ENCODE assay signal across 31 mouse cellular contexts in genomic region chrX:74008063-74008462, GRCm38 (mm10). TPM values are rescaled to one million over a fixed set of nuclear protein-coding genes. Genes with fewer than 3 reads are reported as not detected.
DNase-seq lines count a peak whose midpoint lies in the region; ATAC-seq and TF ChIP-seq lines count a peak whose summit lies in the region.
"Had no signal": no experiment of that assay in that cellular context is flagged by ENCODE, and none has a peak within 500 bp of the region (broad histone marks: within the 10 kb centered on the region; RNA-seq: fewer than 3 reads in every experiment).

No protein-coding gene starts in this region.

- no peaks in the 10 kb centered on the region for H3K36me3 ChIP-seq in kidney, postnatal 0 days (ENCODE audit: insufficient read depth, low read length)
- no peaks in the 10 kb centered on the region for H3K36me3 ChIP-seq in ES-E14 (ENCODE audit: control insufficient read depth, insufficient read depth, low read length, poor library complexity, severe bottlenecking)
- no peaks in the 10 kb centered on the region for H3K36me3 ChIP-seq in embryonic facial prominence, embryonic 10.5 days (replicated peaks)
- H3K36me3 ChIP-seq: embryonic facial prominence, embryonic 15.5 days; heart, embryonic 12.5 days; limb, embryonic 13.5 days; lung, embryonic 15.5 days; midbrain, embryonic 12.5 days; neural tube, embryonic 15.5 days had no signal

- no peaks in the 10 kb centered on the region for H3K27me3 ChIP-seq in kidney, postnatal 0 days (ENCODE audit: insufficient read depth, low read length)
- H3K27me3 ChIP-seq in embryonic facial prominence, embryonic 10.5 days (replicated peaks; ENCODE audit: low read depth, poor library complexity, severe bottlenecking), result no peaks in the 10 kb centered on the region
- H3K27me3 ChIP-seq: embryonic facial prominence, embryonic 15.5 days; heart, embryonic 12.5 days; limb, embryonic 13.5 days; lung, embryonic 15.5 days; midbrain, embryonic 12.5 days; neural tube, embryonic 15.5 days had no signal

- in situ Hi-C loops in ES-E14 (cut with MboI; ENCODE audit: low sequenced_read_pairs in 2 of 2, unreplicated experiment in 2 of 2), result no loop called here

- peak; percentile 36 for DNase-seq in kidney, postnatal 0 days (ENCODE audit: low spot score)
- no peak for DNase-seq in kidney, postnatal 10 days
- DNase-seq in ES-E14 (ENCODE audit: low read depth, low spot score), result peak; percentile 76
- DNase-seq in brain, embryonic 14.5 days (ENCODE audit: low read depth), result peak; percentile 6
- peak; percentile 10 for DNase-seq in embryonic facial prominence, embryonic 10.5 days (ENCODE audit: low spot score)
- DNase-seq in spleen, postnatal 10 days (ENCODE audit: low spot score in 2 of 2), result no peak
- DNase-seq: adrenal gland, postnatal 25 days; cerebellum, adult 18-20 months; cerebellum, postnatal 25 days; gastrocnemius, adult 2 months; gastrocnemius, postnatal 36 days; heart, adult 2 months; kidney, adult 9 months; kidney, postnatal 25 days; retina, postnatal 1 day; right cerebral cortex, postnatal 14 days; thymus, adult 18-20 months; thymus, postnatal 36 days had no signal

- H3K9ac ChIP-seq in kidney, postnatal 0 days (ENCODE audit: low read depth, low read length), result no peak overlapping the region
- no peak overlapping the region; the same call in 1 of the 2 replicates for H3K9ac ChIP-seq in ES-E14 (ENCODE audit: insufficient read depth, low read depth, low read length, poor library complexity, severe bottlenecking)
- H3K9ac ChIP-seq: embryonic facial prominence, embryonic 15.5 days; heart, embryonic 12.5 days; hindbrain, embryonic 14.5 days; limb, embryonic 13.5 days; lung, embryonic 15.5 days; midbrain, embryonic 12.5 days; neural tube, embryonic 15.5 days had no signal

- TF ChIP-seq CTCF in kidney, postnatal 0 days (IDR thresholded peaks at IDR 0.05; ENCODE audit: low read depth), result no peak
- no peak for TF ChIP-seq CTCF in brain, embryonic 14.5 days (IDR thresholded peaks at IDR 0.05; ENCODE audit: borderline replicate concordance, extremely low read depth, insufficient read depth, insufficient read length)

- no peaks in the 10 kb centered on the region for H3K4me1 ChIP-seq in kidney, postnatal 0 days (replicated peaks; ENCODE audit: insufficient read depth, low read length)
- peaks cover 3 to 5% of the 10 kb centered on the region in 2 experiments; a peak in 1 of 4 replicates for H3K4me1 ChIP-seq in ES-E14 (ENCODE audit: control insufficient read depth in 2 of 2, insufficient read depth in 2 of 2, low read length in 2 of 2, poor library complexity in 1 of 2)
- 0 out of 2 replicates have a peak, but pooled peaks cover 4% of the 10 kb centered on the region for H3K4me1 ChIP-seq in embryonic facial prominence, embryonic 10.5 days
- H3K4me1 ChIP-seq: embryonic facial prominence, embryonic 15.5 days; heart, embryonic 12.5 days; limb, embryonic 13.5 days; lung, embryonic 15.5 days; midbrain, embryonic 12.5 days; neural tube, embryonic 15.5 days had no signal

- H3K27ac ChIP-seq in kidney, postnatal 0 days, result no peak overlapping the region
- peak overlapping the region; percentile 84; the same call in 1 of the 2 replicates for H3K27ac ChIP-seq in ES-E14 (ENCODE audit: insufficient read depth, low read depth, low read length, poor library complexity, severe bottlenecking)
- H3K27ac ChIP-seq in embryonic facial prominence, embryonic 10.5 days (replicated peaks), result no peak overlapping the region
- H3K27ac ChIP-seq: embryonic facial prominence, embryonic 15.5 days; gastrocnemius, adult 2 months; heart, adult 2 months; hindbrain, embryonic 14.5 days; limb, embryonic 13.5 days; lung, embryonic 15.5 days; midbrain, embryonic 12.5 days; neural tube, embryonic 15.5 days had no signal

- WGBS in kidney, postnatal 0 days, result 39% methylated on average over 8 of the region's 8 CpGs
- 31% methylated on average over 8 of the region's 8 CpGs for WGBS in embryonic facial prominence, embryonic 10.5 days

- H3K4me2 ChIP-seq in kidney, postnatal 0 days (ENCODE audit: low read length), result no peak overlapping the region
- H3K4me2 ChIP-seq: embryonic facial prominence, embryonic 15.5 days; heart, embryonic 12.5 days; hindbrain, embryonic 14.5 days; limb, embryonic 13.5 days; liver, embryonic 11.5 days; lung, embryonic 15.5 days; midbrain, embryonic 12.5 days; neural tube, embryonic 15.5 days had no signal

- H3K4me3 ChIP-seq in kidney, postnatal 0 days (replicated peaks; ENCODE audit: low read depth, low read length), result no peak overlapping the region
- no peak overlapping the region for H3K4me3 ChIP-seq in ES-E14 (ENCODE audit: insufficient read depth in 1 of 2, low read depth in 1 of 2, low read length in 2 of 2, poor library complexity in 1 of 2, severe bottlenecking in 1 of 2)
- no peak overlapping the region for H3K4me3 ChIP-seq in embryonic facial prominence, embryonic 10.5 days
- H3K4me3 ChIP-seq: embryonic facial prominence, embryonic 15.5 days; gastrocnemius, adult 2 months; heart, adult 2 months; heart, embryonic 12.5 days; limb, embryonic 13.5 days; lung, embryonic 15.5 days; midbrain, embryonic 12.5 days; neural tube, embryonic 15.5 days had no signal

- no peak for TF ChIP-seq POLR2A in brain, embryonic 14.5 days (IDR thresholded peaks at IDR 0.05; ENCODE audit: borderline replicate concordance, extremely low read depth, insufficient read depth, insufficient read length, poor library complexity, severe bottlenecking)

- no peak for ATAC-seq in kidney, postnatal 0 days (replicated peaks; ENCODE audit: low FRiP score, low read depth)
- no peak for ATAC-seq in monocyte, adult 5-6 weeks (replicated peaks; ENCODE audit: insufficient number of reproducible peaks, low FRiP score, low TSS enrichment, poor library complexity, severe bottlenecking)
- ATAC-seq: CD4-positive, CD25-positive, alpha-beta regulatory T cell, adult 4 months; forebrain, embryonic 16.5 days; intestine, postnatal 0 days had no signal

- H3K9me3 ChIP-seq in kidney, postnatal 0 days (replicated peaks; ENCODE audit: low read length), result no peaks in the 10 kb centered on the region
- no peaks in the 10 kb centered on the region for H3K9me3 ChIP-seq in ES-E14 (ENCODE audit: control insufficient read depth, insufficient read depth, low read depth, low read length)
- H3K9me3 ChIP-seq in embryonic facial prominence, embryonic 10.5 days, result no peaks in the 10 kb centered on the region
- H3K9me3 ChIP-seq: embryonic facial prominence, embryonic 15.5 days; G1E; heart, embryonic 12.5 days; limb, embryonic 13.5 days; lung, embryonic 15.5 days; midbrain, embryonic 12.5 days; neural tube, embryonic 15.5 days had no signal

TF ChIP-seq in ES-E14, 5 proteins besides CTCF, POLR2A, EP300 and RAD21:
- no peak for TF ChIP-seq HCFC1 (IDR thresholded peaks at IDR 0.05; ENCODE audit: borderline replicate concordance, insufficient read depth, low read length)
- TF ChIP-seq MAFK (IDR thresholded peaks at IDR 0.05; ENCODE audit: insufficient read depth, low read depth, low read length), result no peak
- TF ChIP-seq ZNF384 (IDR thresholded peaks at IDR 0.05; ENCODE audit: low read depth, low read length), result no peak
- no peak for TF ChIP-seq ZC3H11A (IDR thresholded peaks at IDR 0.05; ENCODE audit: borderline replicate concordance, low read depth, low read length)
- TF ChIP-seq CHD2 (IDR thresholded peaks at IDR 0.05; ENCODE audit: low read depth, low read length), result no peak

RNA-seq across cellular contexts. Expression of gene Irak1, which starts 15.7 kb away (rescaled TPM):
- 46.4 and 49.2 TPM in 2 replicates for polyA plus RNA-seq in kidney, postnatal 0 days (2015; fragmentation: Nextera tagmentation; extraction: Ambion mirVana)
- total RNA-seq in ES-E14 (2012; rRNA removed), result 35.9 and 49.0 TPM in 2 replicates
- polyA plus RNA-seq in brain, embryonic 14.5 days (2012; rRNA removed), result 59.2 and 77.8 TPM in 2 replicates
- 54.0 and 62.2 TPM in 2 replicates for polyA plus RNA-seq in embryonic facial prominence, embryonic 10.5 days (2016; fragmentation: Nextera tagmentation; extraction: Ambion mirVana)
- total RNA-seq in monocyte, adult 5-6 weeks (2017), result 44.2 to 65.0 TPM (median 58.3 TPM) in 3 replicates

RNA-seq across cellular contexts. Expression of gene Hcfc1, which starts 41.9 kb away (rescaled TPM):
- 32.1 and 36.1 TPM in 2 replicates for polyA plus RNA-seq in kidney, postnatal 0 days (2015; fragmentation: Nextera tagmentation; extraction: Ambion mirVana)
- 89.6 and 95.7 TPM in 2 replicates for total RNA-seq in ES-E14 (2012; rRNA removed)
- 50.3 and 83.2 TPM in 2 replicates for polyA plus RNA-seq in brain, embryonic 14.5 days (2012; rRNA removed)
- 79.9 and 84.5 TPM in 2 replicates for polyA plus RNA-seq in embryonic facial prominence, embryonic 10.5 days (2016; fragmentation: Nextera tagmentation; extraction: Ambion mirVana)
- total RNA-seq in monocyte, adult 5-6 weeks (2017), result 21.4 to 45.9 TPM (median 24.5 TPM) in 3 replicates

Comparison
In these comparisons a context has a peak if more than half of its experiments do, and no peak if none do; other contexts are left out.
1. DNase-seq: peak in kidney, postnatal 0 days (single experiment), ES-E14 (single experiment), brain, embryonic 14.5 days (single experiment) and embryonic facial prominence, embryonic 10.5 days (single experiment); none in kidney, postnatal 10 days (single experiment) and spleen, postnatal 10 days (0 of 2).